Mouse (Mus musculus): ENCODE measurements at regions not wholly inside any gene's neighbourhood (a gene's known extent, or its start where the extent isn't known, plus 50 kb on each side); places are given as distances from the start of the nearest gene placed in this dataset.
"Not testable (repeated sequence)": the region's sequence is repeated elsewhere in the genome, so short reads cannot be mapped to it uniquely, and the experiment has no call there.

- TF ChIP-seq POLR2A (IDR thresholded peaks at IDR 0.05; ENCODE audit: borderline replicate concordance, extremely low read depth, insufficient read depth, insufficient read length, poor library complexity, severe bottlenecking): no peak
- no peak for TF ChIP-seq CTCF (IDR thresholded peaks at IDR 0.05; ENCODE audit: borderline replicate concordance, extremely low read depth, insufficient read depth, insufficient read length)
- DNase-seq (ENCODE audit: low read depth): no peak
Observed at GRCm38 (mm10) chr11:56505068-56505467, 464.3 kb upstream of the Nmur2 start.

GRCm38 (mm10) chr11:56514941-56515340, 474.1 kb upstream of the Nmur2 start:
- DNase-seq (ENCODE audit: low read depth): no peak
- TF ChIP-seq POLR2A (IDR thresholded peaks at IDR 0.05; ENCODE audit: borderline replicate concordance, extremely low read depth, insufficient read depth, insufficient read length, poor library complexity, severe bottlenecking) (no peak), CTCF (IDR thresholded peaks at IDR 0.05; ENCODE audit: borderline replicate concordance, extremely low read depth, insufficient read depth, insufficient read length) (no peak)

GRCm38 (mm10) chr11:56518486-56518885, 477.7 kb upstream of the Nmur2 start:
- no peak for TF ChIP-seq POLR2A (IDR thresholded peaks at IDR 0.05; ENCODE audit: borderline replicate concordance, extremely low read depth, insufficient read depth, insufficient read length, poor library complexity, severe bottlenecking)
- TF ChIP-seq CTCF (IDR thresholded peaks at IDR 0.05; ENCODE audit: borderline replicate concordance, extremely low read depth, insufficient read depth, insufficient read length): no peak
- DNase-seq (ENCODE audit: low read depth): no peak

GRCm38 (mm10) chr11:56550736-56551135, 460.5 kb upstream of the Gria1 start:
- DNase-seq (ENCODE audit: low read depth): no peak
- TF ChIP-seq CTCF (IDR thresholded peaks at IDR 0.05; ENCODE audit: borderline replicate concordance, extremely low read depth, insufficient read depth, insufficient read length): no peak
- TF ChIP-seq POLR2A (IDR thresholded peaks at IDR 0.05; ENCODE audit: borderline replicate concordance, extremely low read depth, insufficient read depth, insufficient read length, poor library complexity, severe bottlenecking): no peak

- TF ChIP-seq POLR2A (IDR thresholded peaks at IDR 0.05; ENCODE audit: borderline replicate concordance, extremely low read depth, insufficient read depth, insufficient read length, poor library complexity, severe bottlenecking) (no peak), CTCF (IDR thresholded peaks at IDR 0.05; ENCODE audit: borderline replicate concordance, extremely low read depth, insufficient read depth, insufficient read length) (no peak)
- DNase-seq (ENCODE audit: low read depth): no peak
Observed at GRCm38 (mm10) chr11:56556332-56556731, 454.9 kb upstream of the Gria1 start.

- DNase-seq (ENCODE audit: low read depth): no peak
- TF ChIP-seq CTCF (IDR thresholded peaks at IDR 0.05; ENCODE audit: borderline replicate concordance, extremely low read depth, insufficient read depth, insufficient read length) (no peak), POLR2A (IDR thresholded peaks at IDR 0.05; ENCODE audit: borderline replicate concordance, extremely low read depth, insufficient read depth, insufficient read length, poor library complexity, severe bottlenecking) (no peak)
Observed at GRCm38 (mm10) chr11:56580028-56580427, 431.2 kb upstream of the Gria1 start.

GRCm38 (mm10) chr11:56583054-56583453, 428.1 kb upstream of the Gria1 start:
- no peak for DNase-seq (ENCODE audit: low read depth)
- no peak for TF ChIP-seq POLR2A (IDR thresholded peaks at IDR 0.05; ENCODE audit: borderline replicate concordance, extremely low read depth, insufficient read depth, insufficient read length, poor library complexity, severe bottlenecking)
- no peak for TF ChIP-seq CTCF (IDR thresholded peaks at IDR 0.05; ENCODE audit: borderline replicate concordance, extremely low read depth, insufficient read depth, insufficient read length)

- DNase-seq (ENCODE audit: low read depth): not testable (repeated sequence)
Observed at GRCm38 (mm10) chr11:56593435-56593834, 417.8 kb upstream of the Gria1 start.

GRCm38 (mm10) chr11:56603742-56604141, 407.4 kb upstream of the Gria1 start:
- no peak for TF ChIP-seq POLR2A (IDR thresholded peaks at IDR 0.05; ENCODE audit: borderline replicate concordance, extremely low read depth, insufficient read depth, insufficient read length, poor library complexity, severe bottlenecking)
- no peak for TF ChIP-seq CTCF (IDR thresholded peaks at IDR 0.05; ENCODE audit: borderline replicate concordance, extremely low read depth, insufficient read depth, insufficient read length)
- no peak for DNase-seq (ENCODE audit: low read depth)

- DNase-seq (ENCODE audit: low read depth): peak; percentile 57
- TF ChIP-seq POLR2A (IDR thresholded peaks at IDR 0.05; ENCODE audit: borderline replicate concordance, extremely low read depth, insufficient read depth, insufficient read length, poor library complexity, severe bottlenecking) (no peak), CTCF (IDR thresholded peaks at IDR 0.05; ENCODE audit: borderline replicate concordance, extremely low read depth, insufficient read depth, insufficient read length) (no peak)
Observed at GRCm38 (mm10) chr11:56627659-56628058, 383.5 kb upstream of the Gria1 start.

GRCm38 (mm10) chr11:56633445-56633844, 377.7 kb upstream of the Gria1 start:
- no peak for DNase-seq (ENCODE audit: low read depth)
- TF ChIP-seq CTCF (IDR thresholded peaks at IDR 0.05; ENCODE audit: borderline replicate concordance, extremely low read depth, insufficient read depth, insufficient read length) (no peak), POLR2A (IDR thresholded peaks at IDR 0.05; ENCODE audit: borderline replicate concordance, extremely low read depth, insufficient read depth, insufficient read length, poor library complexity, severe bottlenecking) (no peak)

GRCm38 (mm10) chr11:56636606-56637226, 374.5 kb upstream of the Gria1 start:
- TF ChIP-seq POLR2A (IDR thresholded peaks at IDR 0.05; ENCODE audit: borderline replicate concordance, extremely low read depth, insufficient read depth, insufficient read length, poor library complexity, severe bottlenecking) (no peak), CTCF (IDR thresholded peaks at IDR 0.05; ENCODE audit: borderline replicate concordance, extremely low read depth, insufficient read depth, insufficient read length) (no peak)
- DNase-seq (ENCODE audit: low read depth): peak; percentile 82
